Mouse (Mus musculus) urinary bladder, adult 2 months (tissue): Measurements from ENCODE around the gene Ttyh2. TPM values are rescaled to one million over a fixed set of nuclear protein-coding genes. Genes with fewer than 3 reads are reported as not detected.
"Not testable (repeated sequence)": the region's sequence is repeated elsewhere in the genome, so short reads cannot be mapped to it uniquely, and the experiment has no call there.

Experiments
- DNase-seq: peaks from one replicate; pipeline ENCODE4 v3.0.0; 2022; ENCODE audit warnings: low spot score
- polyA plus RNA-seq: library from polyadenylated mRNA; depleted of rRNA; stranded (reverse); fragments of >200 nt; gene quantifications from 2 replicates; pipeline ENCODE4 v1.2.3, GENCODE M21; 2012

Gene Ttyh2
- polyA plus RNA-seq, 1 experiment: 3.7 TPM

GRCm38 (mm10) chr11:114662161-114662560 lies 13.1 kb upstream of the Ttyh2 start:
- DNase-seq: no peak

DNA sequence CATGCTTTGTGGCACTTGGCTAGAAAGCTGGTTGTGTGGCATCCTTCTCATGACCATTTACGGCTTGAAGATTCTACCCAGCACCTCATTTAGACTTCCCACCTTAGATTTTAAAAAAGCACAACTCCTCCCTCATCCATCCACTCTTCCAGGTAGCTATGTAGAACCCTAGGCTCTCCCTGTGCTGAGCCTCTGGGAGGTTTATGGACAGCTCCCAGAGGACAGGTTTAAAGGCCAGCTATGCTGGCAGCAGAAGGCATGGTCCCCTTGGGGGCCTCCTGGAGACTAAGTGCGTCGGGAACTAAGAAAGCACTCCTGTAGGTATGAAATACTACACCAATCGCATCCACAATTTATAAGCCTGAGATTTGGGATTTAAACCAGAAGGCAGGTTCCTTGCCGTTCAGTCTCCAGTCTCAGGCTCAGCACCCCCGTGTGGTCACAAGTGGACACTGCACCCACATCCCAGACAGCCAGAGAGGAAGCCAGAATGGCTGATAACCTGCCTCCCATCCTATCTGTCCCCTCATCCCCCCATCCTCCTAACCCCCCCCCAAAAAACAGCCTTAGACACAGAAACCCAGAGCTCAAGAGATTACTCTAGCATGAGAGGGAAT lies 12.4 kb upstream of the Ttyh2 start:
- DNase-seq: no peak

DNA sequence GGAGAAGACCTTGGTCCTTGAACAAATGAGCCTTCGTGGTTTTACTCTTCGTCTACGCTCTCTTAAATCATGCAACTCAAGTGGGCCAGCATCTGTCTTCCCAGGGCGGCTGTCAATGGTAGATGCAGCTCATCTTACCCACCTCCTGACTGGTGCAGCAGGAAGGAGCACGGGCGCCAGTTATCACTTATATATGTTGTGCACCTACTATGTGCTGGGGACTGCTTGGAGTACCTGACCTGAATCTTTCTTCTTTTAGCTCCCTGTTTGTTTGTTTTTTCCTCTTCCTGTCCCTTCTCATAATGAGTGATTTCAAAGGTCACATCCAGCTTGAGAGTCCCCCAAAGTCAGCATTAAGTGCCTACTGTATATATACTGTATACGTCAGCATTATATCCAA lies 11.1 kb upstream of the Ttyh2 start:
- DNase-seq: no peak

DNA sequence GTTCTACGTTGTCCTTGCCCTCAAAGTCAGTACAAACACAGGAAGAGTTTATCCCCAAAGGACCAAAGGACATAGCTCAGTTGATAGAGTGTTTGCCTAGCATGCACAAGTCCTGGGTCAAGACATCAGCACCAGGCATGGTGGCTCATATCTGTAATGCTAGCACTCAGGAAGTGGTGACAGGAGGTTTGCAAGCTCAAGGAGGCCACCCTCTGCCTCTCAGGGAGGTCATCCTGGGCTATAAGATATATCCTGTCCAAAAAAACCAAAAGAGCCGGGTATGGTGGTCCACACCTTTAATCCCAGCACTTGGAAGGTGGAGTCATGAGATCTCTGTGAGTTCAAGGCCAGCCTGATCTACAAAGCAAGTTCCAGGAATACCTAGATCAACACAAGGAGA lies 9.8 kb upstream of the Ttyh2 start:
- no peak for DNase-seq

DNA sequence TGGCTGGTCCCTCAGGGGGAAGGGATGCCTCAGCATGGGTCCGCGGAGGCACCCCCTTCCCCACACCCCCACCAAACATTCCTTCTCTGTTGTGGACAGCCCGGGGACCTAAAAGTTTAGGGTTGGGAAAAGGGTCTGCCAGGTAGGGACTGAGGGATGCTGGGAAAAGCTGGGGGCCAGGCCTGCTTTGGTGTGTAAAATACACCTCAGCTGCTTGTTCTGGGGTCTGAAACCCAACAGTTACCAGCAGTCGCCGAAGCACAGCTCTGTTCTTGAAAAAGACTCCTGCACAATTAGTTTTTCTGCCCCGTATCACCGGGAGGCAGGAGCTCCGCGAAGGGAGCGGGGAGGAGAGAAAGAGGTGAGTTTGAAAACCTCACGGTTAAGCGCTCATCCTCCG lies 8.4 kb upstream of the Ttyh2 start:
- no peak for DNase-seq

DNA sequence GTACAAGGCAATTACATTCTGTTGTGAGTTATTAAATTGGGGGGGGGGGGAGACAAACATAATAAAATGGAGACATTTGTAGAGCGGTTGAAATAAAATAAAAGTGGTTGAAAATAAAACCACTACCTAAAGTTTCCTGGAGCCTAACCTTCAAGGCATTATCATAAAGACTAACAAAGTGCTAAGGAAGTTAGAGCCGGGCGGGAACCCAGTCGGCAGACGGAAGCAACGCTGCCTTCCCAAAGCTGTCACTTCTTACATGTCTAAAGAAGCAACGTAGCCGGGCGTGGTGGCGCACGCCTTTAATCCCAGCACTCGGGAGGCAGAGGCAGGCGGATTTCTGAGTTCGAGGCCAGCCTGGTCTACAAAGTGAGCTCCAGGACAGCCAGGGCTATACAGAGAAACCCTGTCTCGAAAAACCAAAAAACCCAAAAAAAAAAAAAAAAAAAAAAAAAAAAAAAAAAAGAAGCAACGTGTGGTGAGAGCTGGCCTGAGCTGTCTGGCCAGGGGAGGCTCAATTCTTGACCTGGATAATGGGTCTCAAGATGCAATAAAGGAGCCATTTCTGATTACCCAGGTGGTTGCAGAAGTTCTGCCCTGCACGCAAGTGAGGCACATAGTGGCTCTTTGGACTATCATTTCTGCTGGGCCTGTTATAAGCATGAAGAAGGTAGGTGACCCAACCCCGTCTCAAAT lies 7.8 kb upstream of the Ttyh2 start:
- no peak for DNase-seq

GRCm38 (mm10) chr11:114667932-114668285 lies 7.3 kb upstream of the Ttyh2 start:
- DNase-seq: not testable (repeated sequence)

DNA sequence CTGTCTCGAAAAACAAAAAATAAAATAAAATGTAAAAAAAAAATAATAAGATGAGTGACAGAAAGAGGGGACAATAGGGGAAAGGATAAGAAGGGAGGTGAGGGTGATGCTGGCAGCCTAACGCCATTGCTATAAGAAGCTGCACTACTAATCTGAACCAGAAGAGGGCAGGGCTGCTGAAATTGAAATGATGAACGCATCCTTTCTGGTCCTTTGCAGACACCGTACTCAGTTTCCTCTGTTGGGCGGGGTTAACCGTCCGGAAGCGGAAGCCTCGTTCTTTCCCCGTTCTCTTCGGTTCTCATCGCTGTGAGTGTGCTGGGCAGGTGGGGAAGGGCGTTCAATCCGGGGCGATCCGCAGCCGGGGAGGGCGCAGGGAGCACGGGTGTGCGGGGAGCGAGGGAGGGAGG lies 6.9 kb upstream of the Ttyh2 start, which contains the start of gene Rpl38:
Gene Rpl38 (plus strand): TSS at position 224 of the 410 bp plus-strand sequence.
- DNase-seq: no peak

- DNase-seq: peak; percentile 71
These were observed 6.2 kb upstream of the Ttyh2 start for GRCm38 (mm10) chr11:114668741-114669623.

DNA sequence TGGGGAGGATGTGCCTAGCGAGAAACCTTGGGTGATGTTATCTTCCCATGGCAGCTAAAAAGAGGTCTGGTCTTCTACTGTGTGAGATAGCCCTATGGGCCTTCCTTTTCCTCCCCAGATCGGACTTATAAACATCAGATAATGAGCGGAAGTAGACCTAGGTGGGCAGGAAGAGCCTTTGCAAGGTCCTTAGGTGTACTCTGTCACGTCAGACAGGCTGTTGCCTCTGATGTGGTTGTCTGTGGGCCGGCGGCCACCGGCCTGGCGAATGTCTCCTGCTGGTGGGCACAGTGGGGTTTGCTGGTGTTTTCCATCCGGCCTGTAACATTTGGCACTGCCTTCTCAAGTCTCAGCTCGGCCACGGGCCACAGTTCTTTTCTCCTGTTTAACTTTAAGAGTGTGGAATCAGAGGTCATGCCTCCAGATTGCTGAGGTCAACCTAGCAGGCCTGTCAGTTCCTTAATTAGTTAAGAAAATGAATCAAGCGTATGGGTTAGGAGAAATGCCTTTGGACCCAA lies 5.5 kb upstream of the Ttyh2 start:
- no peak for DNase-seq

GRCm38 (mm10) chr11:114671147-114671546 lies 4.1 kb upstream of the Ttyh2 start:
- DNase-seq: no peak

DNA sequence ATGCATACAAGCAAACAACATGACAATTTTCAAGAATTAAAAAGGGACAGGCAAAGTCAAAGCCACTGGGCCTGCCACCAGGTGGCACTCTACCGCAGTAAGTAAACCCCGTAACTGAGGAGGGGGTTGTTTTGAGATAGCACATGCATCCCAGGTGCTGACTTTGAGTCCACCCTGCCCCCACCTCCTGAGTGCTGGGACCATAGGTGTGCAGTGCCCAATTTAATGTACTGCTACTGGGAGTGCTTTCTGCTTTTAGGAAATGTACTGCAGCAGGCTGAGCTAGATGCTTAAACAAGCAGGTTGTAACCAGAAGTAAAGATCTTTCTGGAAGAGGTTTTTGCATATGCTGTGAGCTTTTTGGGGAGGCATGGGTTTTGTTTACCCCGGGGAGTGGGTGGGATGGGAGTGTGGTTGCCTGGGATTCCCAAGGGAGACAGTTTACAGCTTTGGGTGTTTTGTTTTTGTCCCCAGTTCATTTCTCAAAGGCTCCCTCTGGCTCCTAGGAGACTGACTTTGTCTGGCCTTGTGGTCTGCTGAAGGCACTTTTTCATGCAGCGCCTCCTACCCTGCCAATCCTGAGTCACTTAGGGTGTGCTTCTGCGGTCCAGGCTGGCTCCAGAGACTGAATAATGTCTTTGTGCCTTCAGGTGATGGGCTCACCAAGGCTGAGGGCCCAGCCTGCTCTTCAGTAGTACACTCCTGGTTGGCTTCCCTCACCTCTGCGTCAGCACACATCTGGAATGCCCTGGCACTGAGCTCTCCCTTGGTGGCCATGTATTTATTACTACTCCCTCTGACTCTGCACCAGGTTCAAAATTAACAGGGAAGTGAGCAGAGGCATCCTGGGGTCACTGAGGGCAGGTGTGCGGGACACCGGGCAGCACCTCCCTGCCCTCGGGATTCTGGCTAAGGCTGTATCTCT lies 2.2 kb upstream of the Ttyh2 start:
- DNase-seq: no peak

GRCm38 (mm10) chr11:114673719-114674050 lies 1.5 kb upstream of the Ttyh2 start:
- no peak for DNase-seq

GRCm38 (mm10) chr11:114674180-114674579 lies 1.1 kb upstream of the Ttyh2 start:
- no peak for DNase-seq

DNA sequence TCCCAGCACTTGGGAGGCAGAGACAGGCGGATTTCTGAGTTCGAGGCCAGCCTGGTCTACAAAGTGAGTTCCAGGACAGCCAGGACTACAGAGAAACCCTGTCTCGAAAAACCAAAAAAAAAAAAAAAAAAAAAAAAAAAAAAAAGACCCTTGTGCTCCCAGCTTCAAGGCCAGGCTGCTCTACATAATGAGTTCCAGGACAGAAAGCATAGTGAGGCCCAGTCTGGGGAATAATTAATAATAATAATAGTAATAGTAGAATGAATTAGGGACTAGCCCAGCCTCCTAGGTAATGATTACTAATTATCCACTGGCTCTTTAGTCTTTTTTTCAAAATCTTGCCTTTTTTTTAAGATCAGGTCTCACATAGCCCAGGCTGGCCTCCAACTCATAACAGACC lies 435 bp upstream of the Ttyh2 start:
- DNase-seq: not testable (repeated sequence)

GRCm38 (mm10) chr11:114675826-114676401 lies 683 bp downstream of the Ttyh2 start:
- no peak for DNase-seq

DNA sequence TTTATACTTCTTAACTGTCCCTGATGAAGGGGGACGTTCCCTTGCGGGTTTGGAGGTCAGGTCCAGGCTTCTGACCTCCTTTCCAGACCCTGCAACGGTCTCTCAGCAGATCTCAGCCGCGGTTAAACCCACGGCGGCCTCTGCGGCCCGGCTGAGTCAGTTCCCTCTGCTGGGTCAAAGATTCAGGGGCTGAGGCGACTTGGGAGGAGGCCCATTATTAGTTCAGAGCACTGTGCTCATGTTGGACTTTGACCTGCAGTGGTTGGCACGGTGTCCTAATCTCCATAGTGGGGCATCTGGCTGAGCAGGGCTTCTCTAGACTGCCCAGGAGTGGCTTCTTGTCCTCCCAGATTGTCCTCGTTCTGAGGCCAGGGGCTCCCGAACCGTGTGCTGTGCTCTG lies 1.2 kb downstream of the Ttyh2 start:
- DNase-seq: no peak

GRCm38 (mm10) chr11:114676896-114677530 lies 1.8 kb downstream of the Ttyh2 start:
- DNase-seq: no peak

DNA sequence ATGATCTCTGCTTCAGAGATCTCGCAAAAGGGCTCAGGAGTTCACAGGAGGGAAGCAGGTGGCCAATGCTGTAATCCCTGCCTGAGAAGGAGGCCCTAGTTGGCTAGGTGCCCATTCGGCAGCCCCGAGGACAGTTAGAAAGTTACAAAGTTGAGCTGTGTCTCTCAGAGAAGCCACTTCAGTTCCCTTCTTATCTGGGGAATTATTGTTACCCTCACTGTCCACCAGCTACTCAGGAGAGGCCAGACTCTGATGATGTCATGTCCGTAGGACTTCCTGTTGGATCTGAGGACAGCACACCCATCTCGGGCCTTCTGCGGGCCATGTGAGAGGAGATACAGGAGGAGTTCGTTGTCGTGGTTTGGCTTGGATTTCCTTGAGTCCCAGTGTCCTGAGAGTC lies 4.4 kb downstream of the Ttyh2 start:
- no peak for DNase-seq

DNA sequence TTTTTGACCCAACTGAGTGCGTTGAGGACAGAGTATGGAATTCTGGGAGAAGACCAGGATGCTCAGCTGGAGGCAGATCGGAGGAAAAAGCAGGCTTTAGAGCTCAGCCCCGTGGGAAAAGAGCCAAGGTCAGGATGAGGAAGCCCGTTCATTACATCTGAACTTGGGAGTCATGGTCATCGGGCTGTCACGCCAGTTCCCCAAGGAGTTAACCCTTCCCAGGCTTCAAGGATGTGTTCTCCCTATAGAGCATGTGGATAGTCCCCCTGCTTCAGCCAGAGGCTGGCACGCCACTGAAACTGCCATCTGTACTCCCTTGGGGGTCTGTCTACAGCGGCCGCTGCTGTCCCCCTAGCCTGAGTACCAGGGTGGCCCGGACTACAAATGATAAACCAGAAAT lies 5.1 kb downstream of the Ttyh2 start:
- no peak for DNase-seq

GRCm38 (mm10) chr11:114681054-114681453 lies 5.8 kb downstream of the Ttyh2 start:
- no peak for DNase-seq
